Mouse (Mus musculus): ENCODE data around the gene Cacna1e.

- TF ChIP-seq POLR2A (IDR thresholded peaks at IDR 0.05; ENCODE audit: control insufficient read depth in 1 of 2, insufficient read depth in 1 of 2, low read depth in 1 of 2, low read length in 2 of 2, poor library complexity in 1 of 2), result no peak
- TF ChIP-seq EP300 (IDR thresholded peaks at IDR 0.05; ENCODE audit: low read depth in 1 of 2, low read length in 2 of 2), result no peak
Observed at GRCm38 (mm10) chr1:154727696-154728095, 156.6 kb downstream of the Cacna1e start.
